Mouse (Mus musculus) cerebellum, adult 11-12 months (tissue): Measurements from ENCODE around the gene Gm20816.
"Not testable (repeated sequence)": the region's sequence is repeated elsewhere in the genome, so short reads cannot be mapped to it uniquely, and the experiment has no call there.

Experiments
- DNase-seq: peaks from one replicate; pipeline ENCODE4 v3.0.0; 2022

The Gm20816 gene

GRCm38 (mm10) chrY:68537655-68538054, at the start of gene Gm20816:
Gene Gm20816 (plus strand): TSS chrY:68537955.
- DNase-seq: not testable (repeated sequence)
